Mouse (Mus musculus) G1E (cell line): ENCODE results near the gene Lrrc9. TPM values are rescaled to one million over a fixed set of nuclear protein-coding genes. Genes with fewer than 3 reads are reported as not detected.

Source experiments
- ATAC-seq: 2 replicates; pipeline ENCODE4 v1.8.0; 2016; ENCODE audit warnings: mild to moderate bottlenecking; ENCODE audit not compliant: insufficient number of reproducible peaks, poor library complexity, low FRiP score, severe bottlenecking; ENCODE audit errors: extremely low read depth
- DNase-seq: peaks from one replicate; pipeline ENCODE4 v3.0.0; 2012; ENCODE audit warnings: low spot score
- H3K27me3 ChIP-seq: 2 replicates; pipeline ENCODE4 v1.6.1; 2012; ENCODE audit warnings: mild to moderate bottlenecking, low read length, inconsistent platforms; ENCODE audit not compliant: insufficient read depth
- H3K36me3 ChIP-seq: replicated peaks from 2 replicates; pipeline ENCODE3; 2012; ENCODE audit warnings: mild to moderate bottlenecking, inconsistent platforms
- H3K4me1 ChIP-seq: 2 replicates; pipeline ENCODE4 v1.6.1; 2012; ENCODE audit warnings: low read depth, low read length, inconsistent platforms, mixed read lengths; ENCODE audit not compliant: insufficient read depth
- H3K4me3 ChIP-seq: 2 replicates; pipeline ENCODE4 v1.5.1; 2012; ENCODE audit warnings: low read depth, mild to moderate bottlenecking, inconsistent platforms, low read length, moderate library complexity, mixed read lengths
- H3K9me3 ChIP-seq: replicated peaks from 2 replicates; pipeline ENCODE4 v1.6.1; 2012; ENCODE audit warnings: inconsistent platforms
- CTCF ChIP-seq: IDR thresholded peaks from 2 replicates; pipeline ENCODE4 v1.5.1; 2012; ENCODE audit warnings: low read depth, low read length, inconsistent platforms, mixed read lengths
- GATA1 ChIP-seq: IDR thresholded peaks from 2 replicates; pipeline ENCODE4 v1.6.1; 2012; ENCODE audit warnings: borderline replicate concordance, low read length, inconsistent platforms, mixed read lengths
- GATA2 ChIP-seq: IDR thresholded peaks from 2 replicates; pipeline ENCODE4 v1.6.1; 2012; ENCODE audit warnings: low read depth, low read length, inconsistent platforms, borderline replicate concordance
- POLR2AphosphoS5 ChIP-seq: IDR thresholded peaks from 2 replicates; pipeline ENCODE4 v1.6.1; 2012; ENCODE audit warnings: low read depth, low read length, inconsistent platforms; ENCODE audit not compliant: insufficient replicate concordance
- TAL1 ChIP-seq: conservative IDR thresholded peaks from 2 replicates; pipeline ENCODE4 v1.6.1; 2012; ENCODE audit warnings: low read depth, low read length, inconsistent platforms, mixed read lengths
- polyA plus RNA-seq: library from polyadenylated mRNA; stranded (reverse); fragments of >175 nt; gene quantifications from 2 replicates; pipeline ENCODE4 v1.2.3, GENCODE M21; 2012
- total RNA-seq, 2 experiments: library from RNA; stranded (forward) in 1 of 2; stranded (reverse) in 1 of 2; fragments of 200-1000 nt in 1 of 2; fragments of >200 nt in 1 of 2; fragmentation: Nextera tagmentation in 1 of 2; gene quantifications; 2 replicates each; pipeline ENCODE4 v1.2.3; 2014 to 2017

Lrrc9 gene
- total and polyA plus RNA-seq, 3 experiments, result 0.16 TPM; not detected in 2

DNA sequence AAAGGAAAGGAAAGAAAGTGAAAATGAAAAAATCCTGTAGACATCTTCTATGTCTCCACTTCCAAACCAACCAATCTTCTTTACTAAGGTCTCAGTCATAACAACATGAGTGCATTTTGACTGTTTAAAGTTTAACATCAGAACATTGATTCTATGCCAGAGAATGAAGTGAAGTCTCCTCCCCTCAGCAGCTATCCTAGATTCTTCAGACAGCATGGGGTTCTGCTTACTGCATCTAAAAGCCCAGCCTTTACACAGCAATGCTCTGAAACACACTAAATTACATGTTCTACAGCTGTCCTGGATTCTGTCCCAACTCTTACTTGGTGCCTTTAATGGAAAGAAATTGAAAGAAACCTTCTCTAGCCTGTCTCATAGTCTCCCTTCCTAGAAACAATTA, 43.2 kb downstream of the Lrrc9 start:
- ATAC-seq, result no peak
- H3K27me3 ChIP-seq, result no peaks in the 10 kb centered on the region
- no peak overlapping the region for H3K4me3 ChIP-seq
- 0 out of 2 replicates have a peak, but pooled peaks cover 2% of the 10 kb centered on the region for H3K4me1 ChIP-seq
- H3K9me3 ChIP-seq, result no peaks in the 10 kb centered on the region
- H3K36me3 ChIP-seq, result no peaks in the 10 kb centered on the region
- TF ChIP-seq POLR2AphosphoS5 (no peak), TAL1 (no peak), CTCF (no peak), GATA1 (no peak), GATA2 (no peak)
- DNase-seq, result no peak

DNA sequence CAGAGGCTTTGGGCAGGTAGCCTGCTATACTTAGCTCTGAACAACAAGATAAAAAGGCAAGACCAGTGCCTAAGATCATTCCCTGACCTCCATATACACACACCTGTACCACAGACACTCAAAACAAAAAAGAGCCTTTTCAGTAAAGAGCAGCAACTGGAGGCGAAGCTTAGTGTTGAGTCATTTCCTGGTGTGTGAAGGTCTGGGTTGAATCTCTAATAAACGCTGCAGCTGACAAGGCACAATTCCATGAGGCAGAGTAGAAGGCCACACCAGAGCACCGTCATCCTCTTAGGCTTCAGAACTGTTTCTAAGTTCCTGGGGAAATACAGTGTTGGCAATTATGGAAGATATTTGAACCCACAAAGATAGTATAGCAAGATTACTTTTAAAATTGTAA, 45.8 kb downstream of the Lrrc9 start:
- 0 out of 2 replicates have a peak, but pooled peaks cover 2% of the 10 kb centered on the region for H3K4me1 ChIP-seq
- no peaks in the 10 kb centered on the region for H3K9me3 ChIP-seq
- H3K27me3 ChIP-seq, result no peaks in the 10 kb centered on the region
- no peak for ATAC-seq
- H3K4me3 ChIP-seq, result no peak overlapping the region
- H3K36me3 ChIP-seq, result no peaks in the 10 kb centered on the region
- no peak for DNase-seq
- no peak for TF ChIP-seq TAL1
- no peak for TF ChIP-seq GATA2
- no peak for TF ChIP-seq CTCF
- TF ChIP-seq POLR2AphosphoS5, result no peak
- TF ChIP-seq GATA1, result no peak

DNA sequence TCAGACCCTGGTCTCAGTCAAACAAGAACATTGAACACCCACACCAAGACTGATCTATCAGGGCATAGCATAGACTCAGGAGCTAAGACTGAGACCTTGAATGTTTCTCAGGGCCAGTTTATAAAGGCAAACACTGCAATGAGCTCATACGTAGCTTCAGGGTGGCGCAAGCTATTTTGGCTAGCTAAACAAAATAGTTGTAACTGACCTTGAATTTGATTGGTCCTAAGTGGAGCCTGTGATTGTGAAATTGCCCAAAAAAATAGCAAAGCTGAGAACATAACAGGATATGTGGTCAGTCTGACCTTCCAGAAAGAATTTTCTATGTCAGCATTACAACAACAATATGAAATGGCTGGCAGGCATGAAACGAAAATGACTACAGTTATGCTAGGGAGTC, 48.3 kb downstream of the Lrrc9 start:
- Histone ChIP-seq H3K4me1 (no peaks in the 10 kb centered on the region), H3K9me3 (no peaks in the 10 kb centered on the region), H3K4me3 (no peak overlapping the region), H3K27me3 (peaks cover 6% of the 10 kb centered on the region; the same call in 1 of the 2 replicates), H3K36me3 (no peaks in the 10 kb centered on the region)
- DNase-seq, result no peak
- ATAC-seq, result no peak
- no peak for TF ChIP-seq CTCF
- no peak for TF ChIP-seq GATA1
- TF ChIP-seq GATA2, result no peak
- no peak for TF ChIP-seq POLR2AphosphoS5
- TF ChIP-seq TAL1, result no peak

DNA sequence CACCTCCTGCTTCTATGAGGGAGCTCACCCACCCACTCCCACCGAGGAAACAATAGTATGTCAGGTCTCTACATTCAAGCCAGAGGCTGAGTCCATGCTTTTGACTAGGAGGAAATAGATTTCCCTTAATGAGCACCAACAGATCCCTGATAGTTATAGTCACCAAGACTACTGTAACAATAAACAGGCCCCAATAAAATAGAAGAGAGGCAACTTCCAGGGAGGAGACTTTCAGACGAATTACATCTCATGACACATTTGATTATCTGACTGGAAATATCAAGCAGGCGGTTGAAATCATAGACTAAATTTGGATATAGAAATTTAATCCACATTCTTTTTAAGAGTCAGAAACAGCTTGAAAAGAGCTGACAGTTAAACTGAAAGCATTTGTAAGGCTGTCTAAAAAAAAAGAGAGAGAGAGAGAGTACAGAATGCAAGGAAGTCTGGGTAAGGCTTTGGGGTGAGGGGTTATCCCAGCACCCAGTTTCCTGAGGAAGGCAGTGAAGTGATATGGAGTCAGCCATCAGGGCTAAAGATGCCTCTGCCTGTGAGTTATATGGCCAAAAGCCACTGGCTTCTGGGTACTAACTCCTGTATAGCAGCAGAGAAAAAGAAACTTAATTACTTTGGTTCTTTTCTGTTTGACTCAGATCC, 49.5 kb downstream of the Lrrc9 start:
- H3K4me3 ChIP-seq, result no peak overlapping the region
- ATAC-seq (no peak), DNase-seq (no peak)

DNA sequence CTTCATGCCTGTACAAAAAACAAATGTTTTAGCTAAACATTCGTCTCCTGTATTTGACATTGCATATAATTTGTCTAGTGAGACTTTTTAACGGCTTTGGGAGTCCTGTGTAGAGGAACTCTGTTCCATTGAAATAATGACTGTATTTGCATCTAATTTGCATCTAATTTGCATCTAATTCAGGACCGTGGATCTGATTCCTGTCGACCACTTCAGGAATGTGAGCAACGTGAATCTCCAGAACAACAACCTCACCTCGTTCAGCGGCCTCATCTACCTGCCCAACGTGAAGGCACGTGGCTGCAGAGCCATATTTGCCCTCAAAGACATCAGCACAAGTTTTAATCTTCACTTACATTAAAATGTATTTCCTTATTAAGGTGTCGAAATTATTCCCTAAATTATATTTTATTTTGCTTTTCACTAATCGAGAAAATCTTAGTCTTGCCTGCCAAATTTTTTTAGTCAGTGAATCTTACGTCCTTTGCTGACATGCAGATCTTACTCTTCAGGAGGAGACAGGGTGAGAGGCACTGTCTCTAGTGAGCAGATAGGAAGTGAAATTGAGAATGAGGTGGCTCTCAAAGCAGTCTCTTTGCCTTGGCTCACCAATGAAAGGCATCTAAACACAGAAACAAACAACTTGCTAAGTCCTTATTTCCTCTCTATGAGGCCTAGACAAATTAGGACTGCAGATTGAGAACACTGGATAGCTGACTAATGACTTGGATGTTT, 55.4 kb downstream of the Lrrc9 start:
- no peaks in the 10 kb centered on the region for H3K9me3 ChIP-seq
- TF ChIP-seq POLR2AphosphoS5, result no peak
- no peak for TF ChIP-seq TAL1
- TF ChIP-seq CTCF, result no peak
- TF ChIP-seq GATA2, result no peak
- no peak for TF ChIP-seq GATA1
- H3K36me3 ChIP-seq, result no peaks in the 10 kb centered on the region
- no peaks in the 10 kb centered on the region for H3K4me1 ChIP-seq
- H3K4me3 ChIP-seq, result no peak overlapping the region
- no peak for ATAC-seq
- peaks cover 6% of the 10 kb centered on the region; the same call in 1 of the 2 replicates for H3K27me3 ChIP-seq
- DNase-seq, result no peak

More for the DNA sequence above, 49.5 kb downstream of the Lrrc9 start:
- Histone ChIP-seq H3K4me1 (no peaks in the 10 kb centered on the region), H3K9me3 (no peaks in the 10 kb centered on the region), H3K27me3 (peaks cover 6% of the 10 kb centered on the region; the same call in 1 of the 2 replicates), H3K36me3 (no peaks in the 10 kb centered on the region)
- TF ChIP-seq POLR2AphosphoS5 (no peak), GATA1 (no peak), TAL1 (no peak), GATA2 (no peak), CTCF (no peak)

DNA sequence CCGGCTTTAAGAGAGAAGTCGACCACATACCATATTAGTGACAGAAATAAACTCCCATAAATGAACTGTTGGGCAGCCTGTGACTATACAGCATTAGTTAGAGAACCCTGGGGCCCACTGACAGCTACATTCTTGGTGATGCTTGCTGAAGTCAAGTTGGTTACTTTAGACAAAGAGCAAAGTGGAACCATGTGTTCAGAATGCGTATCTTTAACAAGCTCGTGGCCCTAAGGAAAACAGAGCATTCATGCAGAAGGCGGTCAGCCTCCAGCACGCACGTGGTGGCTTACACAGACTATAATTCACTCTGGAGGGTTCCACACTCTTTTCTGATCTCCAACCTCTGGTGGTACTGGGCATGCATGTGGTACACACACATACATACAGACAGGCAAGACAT, 67.9 kb downstream of the Lrrc9 start:
- no peak for TF ChIP-seq GATA1
- TF ChIP-seq GATA2, result no peak
- TF ChIP-seq CTCF, result no peak
- TF ChIP-seq POLR2AphosphoS5, result no peak
- TF ChIP-seq TAL1, result no peak
- H3K4me1 ChIP-seq, result no peaks in the 10 kb centered on the region
- ATAC-seq (no peak), DNase-seq (no peak)
- no peak overlapping the region for H3K4me3 ChIP-seq
- no peaks in the 10 kb centered on the region for H3K36me3 ChIP-seq
- H3K27me3 ChIP-seq, result peaks cover 28% of the 10 kb centered on the region
- H3K9me3 ChIP-seq, result no peaks in the 10 kb centered on the region
